Mouse (Mus musculus): ENCODE measurements around the gene Cdkl1. TPM values are rescaled to one million over a fixed set of nuclear protein-coding genes. Genes with fewer than 3 reads are reported as not detected.

Cdkl1 gene
- 0.13 TPM in 1 of 2 replicates, not detected in the other for total RNA-seq (2017)

GRCm38 (mm10) chr12:69790530-69791505 lies at the start of gene Cdkl1:
Gene Cdkl1, minus strand, starts transcription at chr12:69791267.
- peak; percentile 90 to 91 for ATAC-seq (replicated peaks in 1 of 2; ENCODE audit: insufficient read depth in 1 of 2, low FRiP score in 2 of 2, low TSS enrichment in 1 of 2, low read depth in 1 of 2, poor library complexity in 2 of 2, severe bottlenecking in 2 of 2)

- no peak for ATAC-seq (replicated peaks in 1 of 2; ENCODE audit: insufficient read depth in 1 of 2, low FRiP score in 2 of 2, low TSS enrichment in 1 of 2, low read depth in 1 of 2, poor library complexity in 2 of 2, severe bottlenecking in 2 of 2)
Observed at GRCm38 (mm10) chr12:69838376-69838775, 47.3 kb upstream of the Cdkl1 start.

GRCm38 (mm10) chr12:69833982-69834604 lies 43.0 kb upstream of the Cdkl1 start:
- no peak for ATAC-seq (replicated peaks in 1 of 2; ENCODE audit: insufficient read depth in 1 of 2, low FRiP score in 2 of 2, low TSS enrichment in 1 of 2, low read depth in 1 of 2, poor library complexity in 2 of 2, severe bottlenecking in 2 of 2)

- ATAC-seq (replicated peaks in 1 of 2; ENCODE audit: insufficient read depth in 1 of 2, low FRiP score in 2 of 2, low TSS enrichment in 1 of 2, low read depth in 1 of 2, poor library complexity in 2 of 2, severe bottlenecking in 2 of 2) = no peak
Observed at GRCm38 (mm10) chr12:69831239-69831910, 40.3 kb upstream of the Cdkl1 start.

- no peak for ATAC-seq (replicated peaks in 1 of 2; ENCODE audit: insufficient read depth in 1 of 2, low FRiP score in 2 of 2, low TSS enrichment in 1 of 2, low read depth in 1 of 2, poor library complexity in 2 of 2, severe bottlenecking in 2 of 2)
Observed at GRCm38 (mm10) chr12:69828214-69828613, 37.1 kb upstream of the Cdkl1 start.

GRCm38 (mm10) chr12:69824881-69825597 lies 34.0 kb upstream of the Cdkl1 start:
- no peak for ATAC-seq (replicated peaks in 1 of 2; ENCODE audit: insufficient read depth in 1 of 2, low FRiP score in 2 of 2, low TSS enrichment in 1 of 2, low read depth in 1 of 2, poor library complexity in 2 of 2, severe bottlenecking in 2 of 2)

- no peak for ATAC-seq (replicated peaks in 1 of 2; ENCODE audit: insufficient read depth in 1 of 2, low FRiP score in 2 of 2, low TSS enrichment in 1 of 2, low read depth in 1 of 2, poor library complexity in 2 of 2, severe bottlenecking in 2 of 2)
Observed at GRCm38 (mm10) chr12:69814272-69814671, 23.2 kb upstream of the Cdkl1 start.

- no peak for ATAC-seq (replicated peaks in 1 of 2; ENCODE audit: insufficient read depth in 1 of 2, low FRiP score in 2 of 2, low TSS enrichment in 1 of 2, low read depth in 1 of 2, poor library complexity in 2 of 2, severe bottlenecking in 2 of 2)
Observed at GRCm38 (mm10) chr12:69813596-69813995, 22.5 kb upstream of the Cdkl1 start.

GRCm38 (mm10) chr12:69812986-69813385 lies 21.9 kb upstream of the Cdkl1 start:
- no peak for ATAC-seq (replicated peaks in 1 of 2; ENCODE audit: insufficient read depth in 1 of 2, low FRiP score in 2 of 2, low TSS enrichment in 1 of 2, low read depth in 1 of 2, poor library complexity in 2 of 2, severe bottlenecking in 2 of 2)

- ATAC-seq (replicated peaks in 1 of 2; ENCODE audit: insufficient read depth in 1 of 2, low FRiP score in 2 of 2, low TSS enrichment in 1 of 2, low read depth in 1 of 2, poor library complexity in 2 of 2, severe bottlenecking in 2 of 2) = no peak
Observed at GRCm38 (mm10) chr12:69811976-69812375, 20.9 kb upstream of the Cdkl1 start.

- no peak for ATAC-seq (replicated peaks in 1 of 2; ENCODE audit: insufficient read depth in 1 of 2, low FRiP score in 2 of 2, low TSS enrichment in 1 of 2, low read depth in 1 of 2, poor library complexity in 2 of 2, severe bottlenecking in 2 of 2)
Observed at GRCm38 (mm10) chr12:69809439-69809838, 18.4 kb upstream of the Cdkl1 start.

GRCm38 (mm10) chr12:69807399-69807985 lies 16.4 kb upstream of the Cdkl1 start:
- no peak for ATAC-seq (replicated peaks in 1 of 2; ENCODE audit: insufficient read depth in 1 of 2, low FRiP score in 2 of 2, low TSS enrichment in 1 of 2, low read depth in 1 of 2, poor library complexity in 2 of 2, severe bottlenecking in 2 of 2)

- no peak for ATAC-seq (replicated peaks in 1 of 2; ENCODE audit: insufficient read depth in 1 of 2, low FRiP score in 2 of 2, low TSS enrichment in 1 of 2, low read depth in 1 of 2, poor library complexity in 2 of 2, severe bottlenecking in 2 of 2)
Observed at GRCm38 (mm10) chr12:69805148-69805547, 14.1 kb upstream of the Cdkl1 start.

- no peak for ATAC-seq (replicated peaks in 1 of 2; ENCODE audit: insufficient read depth in 1 of 2, low FRiP score in 2 of 2, low TSS enrichment in 1 of 2, low read depth in 1 of 2, poor library complexity in 2 of 2, severe bottlenecking in 2 of 2)
Observed at GRCm38 (mm10) chr12:69804393-69805070, 13.5 kb upstream of the Cdkl1 start.

GRCm38 (mm10) chr12:69803196-69803595 lies 12.1 kb upstream of the Cdkl1 start:
- ATAC-seq (replicated peaks in 1 of 2; ENCODE audit: insufficient read depth in 1 of 2, low FRiP score in 2 of 2, low TSS enrichment in 1 of 2, low read depth in 1 of 2, poor library complexity in 2 of 2, severe bottlenecking in 2 of 2) = no peak

GRCm38 (mm10) chr12:69800586-69800985 lies 9.5 kb upstream of the Cdkl1 start:
- ATAC-seq (replicated peaks in 1 of 2; ENCODE audit: insufficient read depth in 1 of 2, low FRiP score in 2 of 2, low TSS enrichment in 1 of 2, low read depth in 1 of 2, poor library complexity in 2 of 2, severe bottlenecking in 2 of 2) = no peak

GRCm38 (mm10) chr12:69796311-69796710 lies 5.2 kb upstream of the Cdkl1 start:
- ATAC-seq (replicated peaks in 1 of 2; ENCODE audit: insufficient read depth in 1 of 2, low FRiP score in 2 of 2, low TSS enrichment in 1 of 2, low read depth in 1 of 2, poor library complexity in 2 of 2, severe bottlenecking in 2 of 2) = no peak
